Mouse (Mus musculus): ENCODE results near the gene Sec24b.

Gene Sec24b

GRCm38 (mm10) chr3:129981756-129982155 is 79.6 kb downstream of the Sec24b start:
- no peak for ATAC-seq (ENCODE audit: insufficient number of reproducible peaks, low FRiP score, low TSS enrichment)

GRCm38 (mm10) chr3:129979510-129979909 is 81.8 kb downstream of the Sec24b start:
- ATAC-seq (ENCODE audit: insufficient number of reproducible peaks, low FRiP score, low TSS enrichment) = no peak

GRCm38 (mm10) chr3:129978716-129979115 is 82.6 kb downstream of the Sec24b start:
- ATAC-seq (ENCODE audit: insufficient number of reproducible peaks, low FRiP score, low TSS enrichment) = no peak

- ATAC-seq (ENCODE audit: insufficient number of reproducible peaks, low FRiP score, low TSS enrichment) = no peak
Measured at GRCm38 (mm10) chr3:129976317-129976716, 85.0 kb downstream of the Sec24b start.

- no peak for ATAC-seq (ENCODE audit: insufficient number of reproducible peaks, low FRiP score, low TSS enrichment)
Measured at GRCm38 (mm10) chr3:129970529-129971515, 90.5 kb downstream of the Sec24b start.

- ATAC-seq (ENCODE audit: insufficient number of reproducible peaks, low FRiP score, low TSS enrichment) = peak; percentile 54
Measured at GRCm38 (mm10) chr3:129969432-129970395, 91.6 kb downstream of the Sec24b start, which contains the start of gene Mcub. Mcub (minus strand) TSS chr3:129970206.

GRCm38 (mm10) chr3:129969031-129969430 is 92.3 kb downstream of the Sec24b start:
- 0 out of 2 replicates have a peak, but pooled peaks have one; percentile 17 for ATAC-seq (ENCODE audit: insufficient number of reproducible peaks, low FRiP score, low TSS enrichment)

GRCm38 (mm10) chr3:129967874-129968273 is 93.5 kb downstream of the Sec24b start:
- no peak for ATAC-seq (ENCODE audit: insufficient number of reproducible peaks, low FRiP score, low TSS enrichment)

GRCm38 (mm10) chr3:129964681-129965080 is 96.7 kb downstream of the Sec24b start:
- no peak for ATAC-seq (ENCODE audit: insufficient number of reproducible peaks, low FRiP score, low TSS enrichment)

GRCm38 (mm10) chr3:129962533-129962932 is 98.8 kb downstream of the Sec24b start:
- ATAC-seq (ENCODE audit: insufficient number of reproducible peaks, low FRiP score, low TSS enrichment) = no peak

GRCm38 (mm10) chr3:129953296-129953695 is 108.1 kb downstream of the Sec24b start:
- no peak for ATAC-seq (ENCODE audit: insufficient number of reproducible peaks, low FRiP score, low TSS enrichment)

GRCm38 (mm10) chr3:129949158-129949773 is 112.1 kb downstream of the Sec24b start:
- ATAC-seq (ENCODE audit: insufficient number of reproducible peaks, low FRiP score, low TSS enrichment) = no peak

- no peak for ATAC-seq (ENCODE audit: insufficient number of reproducible peaks, low FRiP score, low TSS enrichment)
Measured at GRCm38 (mm10) chr3:129948359-129948758, 113.0 kb downstream of the Sec24b start.

GRCm38 (mm10) chr3:129946217-129946914 is 115.0 kb downstream of the Sec24b start:
- ATAC-seq (ENCODE audit: insufficient number of reproducible peaks, low FRiP score, low TSS enrichment) = no peak

- no peak for ATAC-seq (ENCODE audit: insufficient number of reproducible peaks, low FRiP score, low TSS enrichment)
Measured at GRCm38 (mm10) chr3:129943813-129944212, 117.5 kb downstream of the Sec24b start.

GRCm38 (mm10) chr3:129941291-129941690 is 120.1 kb downstream of the Sec24b start:
- no peak for ATAC-seq (ENCODE audit: insufficient number of reproducible peaks, low FRiP score, low TSS enrichment)

- ATAC-seq (ENCODE audit: insufficient number of reproducible peaks, low FRiP score, low TSS enrichment) = no peak
Measured at GRCm38 (mm10) chr3:129940780-129941179, 120.6 kb downstream of the Sec24b start.

GRCm38 (mm10) chr3:129939058-129939457 is 122.3 kb downstream of the Sec24b start:
- ATAC-seq (ENCODE audit: insufficient number of reproducible peaks, low FRiP score, low TSS enrichment) = no peak

GRCm38 (mm10) chr3:129937848-129938247 is 123.5 kb downstream of the Sec24b start:
- ATAC-seq (ENCODE audit: insufficient number of reproducible peaks, low FRiP score, low TSS enrichment) = no peak

GRCm38 (mm10) chr3:129936561-129936960 is 124.8 kb downstream of the Sec24b start:
- no peak for ATAC-seq (ENCODE audit: insufficient number of reproducible peaks, low FRiP score, low TSS enrichment)

Data from cerebellum, adult (tissue).